Mouse (Mus musculus): Measurements from ENCODE around the gene Col6a1.

GRCm38 (mm10) chr10:76693446-76693845, 32.5 kb downstream of the Col6a1 start:
- TF ChIP-seq GATA1 (IDR thresholded peaks at IDR 0.05; ENCODE audit: borderline replicate concordance, low read length): no peak
- no peak for TF ChIP-seq FLI1 (IDR thresholded peaks at IDR 0.05; ENCODE audit: low read length)
